Mouse (Mus musculus): ENCODE results near the gene Snrk.

GRCm38 (mm10) chr9:122078456-122078855 is 38.6 kb upstream of the Snrk start:
- TF ChIP-seq CTCF (IDR thresholded peaks at IDR 0.05) (no peak), EP300 (IDR thresholded peaks at IDR 0.05) (no peak)
